Mouse (Mus musculus): ENCODE results near the gene Sec14l1.

DNA sequence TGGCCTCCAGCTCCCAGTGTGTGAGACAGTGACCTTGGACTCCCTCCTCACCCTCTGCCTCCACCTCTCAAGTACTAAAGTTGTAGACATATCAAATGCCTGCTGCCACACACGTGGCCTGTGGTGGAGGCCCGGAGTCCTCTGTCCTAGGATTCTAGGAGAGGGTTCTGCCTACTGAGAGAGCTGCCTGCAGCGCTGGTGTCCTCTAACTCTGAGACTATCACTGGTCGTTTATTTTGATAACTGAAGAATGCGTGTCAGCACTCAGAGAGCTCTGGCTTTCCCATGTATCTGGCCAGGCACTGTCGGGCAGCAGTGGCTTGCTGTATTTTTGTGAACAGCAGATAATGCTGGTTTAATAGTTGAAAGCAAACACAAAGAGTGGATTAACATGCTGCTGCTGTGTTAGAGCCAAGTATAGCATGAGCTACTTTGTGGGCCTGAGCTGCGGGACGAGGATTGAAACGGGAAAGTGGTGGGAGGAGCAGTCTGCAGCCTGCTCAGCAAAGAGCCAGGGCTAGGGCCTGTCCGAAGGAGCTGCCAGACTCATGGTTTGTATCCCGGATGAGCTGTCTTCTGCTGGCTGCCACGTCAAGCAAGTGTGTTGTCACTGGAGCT is 13.1 kb downstream of the Sec14l1 start:
- no peak for TF ChIP-seq CTCF (IDR thresholded peaks at IDR 0.05; ENCODE audit: low read depth)
- no peak for TF ChIP-seq EP300 (IDR thresholded peaks at IDR 0.05; ENCODE audit: low read depth)

All from liver, postnatal 0 days (tissue).